ENCODE assay signal across 9 mouse cellular contexts in the genomic region with DNA sequence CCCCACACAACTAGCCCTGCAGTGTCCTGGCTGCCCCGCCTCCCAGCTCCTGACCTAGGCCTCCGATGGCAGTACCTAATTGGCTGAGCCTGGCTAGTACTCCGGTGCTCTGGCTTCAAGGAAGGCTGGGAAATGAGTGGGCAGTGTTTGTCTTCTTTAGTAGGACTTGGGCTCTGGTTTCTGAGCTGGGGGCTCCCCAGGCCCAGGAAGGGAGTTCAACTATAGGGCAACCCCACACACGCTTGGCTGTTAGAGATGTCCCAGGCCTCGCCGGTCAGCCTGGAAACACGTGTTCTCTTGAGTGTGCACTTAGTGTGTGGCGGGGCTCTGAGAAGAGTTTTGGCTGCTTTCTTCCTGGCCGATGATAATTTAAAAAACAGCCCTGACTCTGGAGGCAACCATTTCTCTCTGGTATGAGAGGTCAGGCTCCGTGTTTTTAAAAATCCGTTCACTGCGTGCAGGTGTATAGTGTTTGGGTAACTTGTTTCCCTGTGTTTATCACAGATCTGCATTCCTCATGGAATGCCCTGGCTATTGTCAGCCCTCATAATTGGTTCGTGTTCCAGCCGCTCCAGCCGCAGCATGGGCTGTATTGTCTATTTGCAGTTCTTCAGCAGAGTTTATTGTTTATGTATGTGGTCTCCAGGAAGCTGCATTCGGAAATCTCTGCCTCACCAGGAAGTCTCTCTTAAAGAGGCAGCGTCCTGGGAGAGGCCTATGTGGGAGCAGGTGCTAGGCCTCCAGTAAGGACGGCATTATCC.
A peak's percentile ranks its signal among the peaks of the same experiment; 100 is the strongest.
DNase-seq lines count a peak whose midpoint lies in the region; ATAC-seq and TF ChIP-seq lines count a peak whose summit lies in the region.
"Had no signal": no experiment of that assay in that cellular context is flagged by ENCODE, and none has a peak within 500 bp of the region (broad histone marks: within the 10 kb centered on the region; RNA-seq: fewer than 3 reads in every experiment).

No protein-coding gene starts in this region.

- peaks cover 11% of the 10 kb centered on the region for H3K4me1 ChIP-seq in neural tube, embryonic 15.5 days
- peaks cover 21% of the 10 kb centered on the region for H3K4me1 ChIP-seq in intestine, embryonic 16.5 days (ENCODE audit: control insufficient read depth, insufficient read depth, low read length)
- peaks cover 8% of the 10 kb centered on the region; the same call in 1 of the 2 replicates for H3K4me1 ChIP-seq in lung, embryonic 14.5 days (ENCODE audit: insufficient read depth)
- peaks cover 26% of the 10 kb centered on the region for H3K4me1 ChIP-seq in stomach, embryonic 14.5 days (ENCODE audit: control insufficient read depth, insufficient read depth, low read length)

- 27% methylated on average over 18 of the region's 18 CpGs for WGBS in neural tube, embryonic 15.5 days
- 21% methylated on average over 18 of the region's 18 CpGs for WGBS in intestine, embryonic 16.5 days
- 17% methylated on average over 18 of the region's 18 CpGs for WGBS in lung, embryonic 14.5 days
- WGBS in stomach, embryonic 14.5 days = 13% methylated on average over 18 of the region's 18 CpGs

- H3K4me2 ChIP-seq in neural tube, embryonic 15.5 days = no peak overlapping the region
- H3K4me2 ChIP-seq in intestine, embryonic 16.5 days (ENCODE audit: low read depth, low read length) = peak overlapping the region; percentile 30
- H3K4me2 ChIP-seq in lung, embryonic 14.5 days = peak overlapping the region; percentile 35
- H3K4me2 ChIP-seq in stomach, embryonic 14.5 days (replicated peaks; ENCODE audit: low read depth, low read length) = 0 out of 2 replicates have a peak overlapping the region, but pooled peaks have one; percentile 8

- DNase-seq in neural tube, embryonic 10.5 days (ENCODE audit: extremely low spot score, low spot score) = peak; percentile 49
- DNase-seq in gastrocnemius, postnatal 25 days = peak; percentile 47
- peak; percentile 63 for DNase-seq in lung, embryonic 14.5 days
- no peak for DNase-seq in adipocyte (ENCODE audit: low spot score)

- no peak overlapping the region; the same call in 1 of the 2 replicates for H3K27ac ChIP-seq in neural tube, embryonic 15.5 days (replicated peaks)
- H3K27ac ChIP-seq in intestine, embryonic 16.5 days (ENCODE audit: low read length) = peak overlapping the region; percentile 86
- peak overlapping the region; percentile 73 for H3K27ac ChIP-seq in lung, embryonic 14.5 days (ENCODE audit: low read depth)
- peak overlapping the region; percentile 81 for H3K27ac ChIP-seq in stomach, embryonic 14.5 days (ENCODE audit: low read length)
- H3K27ac ChIP-seq: macrophage had no signal

- ATAC-seq in neural tube, embryonic 15.5 days (ENCODE audit: low FRiP score) = no peak
- ATAC-seq in intestine, embryonic 16.5 days = peak; percentile 70
- peak; percentile 69 for ATAC-seq in lung, embryonic 14.5 days (ENCODE audit: insufficient read depth)
- peak; percentile 71; the same call in 1 of the 2 replicates for ATAC-seq in stomach, embryonic 14.5 days (ENCODE audit: insufficient number of reproducible peaks, insufficient read depth, low FRiP score, low read depth)
- ATAC-seq in erythroid progenitor cell, adult 5-6 weeks (replicated peaks; ENCODE audit: low FRiP score, poor library complexity, severe bottlenecking) = no peak

- no peaks in the 10 kb centered on the region for H3K27me3 ChIP-seq in neural tube, embryonic 15.5 days (replicated peaks)
- no peaks in the 10 kb centered on the region for H3K27me3 ChIP-seq in intestine, embryonic 16.5 days (replicated peaks; ENCODE audit: control insufficient read depth, insufficient read depth, low read length)
- H3K27me3 ChIP-seq in lung, embryonic 14.5 days (ENCODE audit: insufficient read depth, low read length) = no peaks in the 10 kb centered on the region
- H3K27me3 ChIP-seq in stomach, embryonic 14.5 days (ENCODE audit: control insufficient read depth, insufficient read depth, low read length) = no peaks in the 10 kb centered on the region

- no peaks in the 10 kb centered on the region for H3K9me3 ChIP-seq in neural tube, embryonic 15.5 days (replicated peaks)
- H3K9me3 ChIP-seq in intestine, embryonic 16.5 days (ENCODE audit: control insufficient read depth, low read length) = no peaks in the 10 kb centered on the region
- no peaks in the 10 kb centered on the region for H3K9me3 ChIP-seq in lung, embryonic 14.5 days (ENCODE audit: low read depth, low read length)
- no peaks in the 10 kb centered on the region for H3K9me3 ChIP-seq in stomach, embryonic 14.5 days (ENCODE audit: control insufficient read depth, low read depth, low read length)

- H3K4me3 ChIP-seq in neural tube, embryonic 15.5 days (replicated peaks) = no peak overlapping the region
- no peak overlapping the region for H3K4me3 ChIP-seq in intestine, embryonic 16.5 days (ENCODE audit: low read length)
- no peak overlapping the region for H3K4me3 ChIP-seq in lung, embryonic 14.5 days (ENCODE audit: low read depth, low read length)
- H3K4me3 ChIP-seq in stomach, embryonic 14.5 days (ENCODE audit: low read depth, low read length) = no peak overlapping the region

- no peak for TF ChIP-seq CTCF in lung, embryonic 14.5 days (IDR thresholded peaks at IDR 0.05; ENCODE audit: low read depth)

- H3K36me3 ChIP-seq in neural tube, embryonic 15.5 days = no peaks in the 10 kb centered on the region
- H3K36me3 ChIP-seq in intestine, embryonic 16.5 days (ENCODE audit: control insufficient read depth, insufficient read depth, low read length) = no peaks in the 10 kb centered on the region
- H3K36me3 ChIP-seq in lung, embryonic 14.5 days (ENCODE audit: insufficient read depth) = no peaks in the 10 kb centered on the region
- no peaks in the 10 kb centered on the region for H3K36me3 ChIP-seq in stomach, embryonic 14.5 days (ENCODE audit: control insufficient read depth, insufficient read depth, low read length)

- H3K9ac ChIP-seq in neural tube, embryonic 15.5 days (replicated peaks) = no peak overlapping the region
- peak overlapping the region; percentile 41 for H3K9ac ChIP-seq in intestine, embryonic 16.5 days (ENCODE audit: low read depth, low read length)
- no peak overlapping the region for H3K9ac ChIP-seq in lung, embryonic 14.5 days
- H3K9ac ChIP-seq in stomach, embryonic 14.5 days (replicated peaks; ENCODE audit: low read depth, low read length) = no peak overlapping the region

Comparison
In these comparisons a context has a peak if more than half of its experiments do, and no peak if none do; other contexts are left out.
1. ATAC-seq: peak in intestine, embryonic 16.5 days (single experiment), lung, embryonic 14.5 days (single experiment) and stomach, embryonic 14.5 days (single experiment); none in neural tube, embryonic 15.5 days (single experiment) and erythroid progenitor cell, adult 5-6 weeks (single experiment).